Mouse (Mus musculus) small intestine, adult 2 months (tissue): ENCODE results near the gene Bcl2.

Experiments
- CTCF ChIP-seq: fragments of 200-500 bp; IDR thresholded peaks from 2 replicates; pipeline ENCODE4 v1.5.1; 2012; ENCODE audit warnings: low read depth, mild to moderate bottlenecking, control low read depth, inconsistent platforms, low read length, moderate library complexity, mixed read lengths; ENCODE audit not compliant: insufficient replicate concordance, insufficient read length; ENCODE audit errors: extremely low read depth
- POLR2A ChIP-seq: fragments of 200-500 bp; IDR thresholded peaks from 2 replicates; pipeline ENCODE4 v1.6.1; 2012; ENCODE audit warnings: low read depth, mild to moderate bottlenecking, control low read depth, inconsistent platforms, low read length, moderate library complexity

GRCm38 (mm10) chr1:106690887-106691286 is 23.2 kb downstream of the Bcl2 start:
- TF ChIP-seq CTCF (no peak), POLR2A (no peak)
